Mouse (Mus musculus): ENCODE measurements around the gene Ttll3.

- TF ChIP-seq CTCF (IDR thresholded peaks at IDR 0.05; ENCODE audit: extremely low read depth, insufficient read depth, insufficient read length, insufficient replicate concordance) (no peak), POLR2A (IDR thresholded peaks at IDR 0.05; ENCODE audit: low read depth, low read length) (no peak)
Measured at GRCm38 (mm10) chr6:113379246-113379645, 9.8 kb upstream of the Ttll3 start.
